Mouse (Mus musculus) frontal cortex, postnatal 10 days (tissue): ENCODE measurements around the gene Atp11c.

ENCODE experiments used
- DNase-seq, 2 experiments: peaks; one replicate each; pipeline ENCODE4 v3.0.0; 2022; ENCODE audit warnings: low spot score in 2 of 2, mixed read lengths in 1 of 2

Atp11c gene

DNA sequence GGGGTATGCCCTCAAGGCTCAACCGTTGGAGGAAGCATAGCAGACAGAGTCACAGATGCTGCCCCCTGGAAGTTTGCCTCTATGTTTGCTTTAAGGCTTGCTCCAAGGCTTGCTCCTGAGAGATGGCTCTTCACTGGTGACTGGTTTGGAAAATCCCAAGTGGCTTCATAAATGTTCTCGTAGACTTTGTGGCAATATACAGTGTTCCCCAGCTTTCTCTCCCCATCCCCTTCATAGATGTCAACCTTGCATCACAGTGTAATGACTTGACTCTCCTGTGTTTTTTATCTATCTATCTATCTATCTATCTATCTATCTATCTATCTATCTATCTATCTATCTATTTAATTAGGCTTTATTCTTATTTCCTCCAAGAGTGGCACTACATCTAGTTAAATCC lies at the start of gene Atp11c:
Atp11c (minus strand) TSS at position 101 of the 400 bp plus-strand sequence.
- DNase-seq: no peak

DNA sequence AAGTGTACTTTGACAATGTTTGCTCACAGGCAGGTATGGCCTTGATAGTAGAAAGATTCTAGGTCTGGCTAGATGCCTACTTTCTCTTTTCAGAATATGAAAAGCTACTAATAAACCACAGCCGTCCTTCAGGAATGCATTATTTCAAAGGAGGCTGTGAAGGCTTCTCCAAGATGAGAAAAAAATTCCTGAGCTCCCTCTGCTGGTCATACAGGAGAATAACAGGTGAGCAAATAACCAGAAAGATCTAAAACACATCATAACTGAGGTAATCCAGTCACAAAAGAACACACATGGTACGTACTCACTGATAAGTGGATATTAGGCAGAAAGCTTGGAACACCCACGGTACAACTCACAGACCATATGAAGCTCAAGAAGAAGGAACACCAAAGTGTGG lies 16.7 kb upstream of the Atp11c start:
- peak in 1 of 2 experiments; percentile 5 for DNase-seq

DNA sequence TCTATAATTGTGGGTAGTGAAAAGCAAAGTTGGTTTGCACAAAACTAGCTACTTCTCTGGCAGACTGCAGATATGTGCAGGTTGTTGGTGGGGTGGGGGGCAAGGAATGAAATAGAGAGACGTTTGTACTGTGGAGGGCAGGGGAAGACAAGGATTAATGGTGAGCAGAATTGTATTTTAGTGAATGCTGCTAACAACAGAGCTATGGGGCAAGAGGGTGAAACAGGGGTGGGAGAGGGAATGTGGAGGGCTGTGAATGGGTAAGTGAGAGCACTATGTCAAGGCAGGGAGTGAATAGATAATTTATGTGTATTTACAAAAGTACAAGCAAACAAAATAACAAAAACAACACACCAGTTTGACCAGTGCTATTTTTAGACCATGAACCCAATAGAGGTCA lies 22.0 kb downstream of the Atp11c start:
- no peak for DNase-seq

- no peak for DNase-seq
Measured at GRCm38 (mm10) chrX:60569047-60569446, 23.5 kb downstream of the Atp11c start.

GRCm38 (mm10) chrX:60555242-60555641 lies 37.3 kb downstream of the Atp11c start:
- DNase-seq: no peak

DNA sequence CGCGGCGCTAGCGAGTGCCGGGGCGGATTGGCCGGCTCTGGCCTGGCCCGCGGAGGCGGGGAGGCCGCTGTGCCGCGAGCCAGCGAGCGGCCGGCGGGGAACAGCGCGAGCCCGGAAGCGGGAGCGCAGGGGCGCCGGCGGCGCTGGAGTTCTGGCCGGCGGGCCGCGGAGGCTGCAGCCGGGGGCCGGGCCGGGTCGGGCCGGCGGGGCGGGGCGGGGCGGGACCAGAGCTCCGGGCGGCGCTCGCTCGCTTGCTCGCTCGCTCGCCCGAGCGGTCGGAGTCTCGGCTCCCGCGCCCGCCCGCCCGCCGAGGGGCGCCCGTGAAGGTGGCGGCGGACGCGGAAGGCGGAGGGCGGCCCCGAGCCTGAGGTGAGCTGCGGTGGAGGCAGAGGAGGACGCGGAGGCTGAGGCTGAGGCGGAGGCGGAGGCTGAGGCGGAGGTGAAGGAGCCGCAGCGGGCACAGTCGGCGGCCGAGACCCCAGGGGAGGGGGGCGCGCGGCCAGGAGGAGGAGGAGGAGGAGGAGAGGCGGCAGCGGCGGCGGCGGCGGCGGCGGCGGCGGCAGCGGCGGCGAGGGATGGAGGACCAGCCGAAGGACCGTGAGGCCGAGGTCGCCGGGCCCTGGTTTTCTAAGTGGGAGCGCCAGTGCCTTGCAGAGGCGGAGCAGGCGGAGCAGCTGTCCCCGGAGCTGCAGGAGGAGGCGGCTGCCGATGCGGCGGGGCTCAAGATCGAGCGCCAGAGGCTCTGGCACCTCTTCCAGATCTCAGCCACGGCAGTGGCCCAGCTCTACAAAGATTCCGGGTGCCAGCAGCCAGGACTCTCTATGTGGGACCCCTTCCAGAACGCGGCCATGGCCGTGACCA lies 44.8 kb downstream of the Atp11c start:
- DNase-seq: peak in 1 of 2 experiments; percentile 32

DNA sequence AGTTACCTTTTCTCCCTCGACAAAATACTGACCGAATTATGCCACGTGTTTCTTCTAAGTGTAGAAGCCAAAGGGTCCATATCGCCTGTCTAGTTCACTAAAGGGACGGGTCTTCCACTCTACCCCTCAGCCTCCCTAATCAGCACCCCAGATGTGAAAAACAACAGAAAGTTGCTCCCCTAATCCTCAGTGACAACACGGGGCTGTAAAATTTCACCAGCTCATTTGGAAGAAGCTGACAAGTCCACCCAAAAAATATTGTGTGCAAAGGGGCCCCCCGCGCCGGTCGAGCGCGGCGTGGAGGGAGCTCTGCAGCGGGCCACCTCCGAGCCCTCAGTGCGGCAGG lies 45.4 kb downstream of the Atp11c start:
- DNase-seq: no peak

- DNase-seq: no peak
Measured at GRCm38 (mm10) chrX:60545906-60546305, 46.6 kb downstream of the Atp11c start.

- DNase-seq: no peak
Measured at GRCm38 (mm10) chrX:60545444-60545843, 47.1 kb downstream of the Atp11c start.

DNA sequence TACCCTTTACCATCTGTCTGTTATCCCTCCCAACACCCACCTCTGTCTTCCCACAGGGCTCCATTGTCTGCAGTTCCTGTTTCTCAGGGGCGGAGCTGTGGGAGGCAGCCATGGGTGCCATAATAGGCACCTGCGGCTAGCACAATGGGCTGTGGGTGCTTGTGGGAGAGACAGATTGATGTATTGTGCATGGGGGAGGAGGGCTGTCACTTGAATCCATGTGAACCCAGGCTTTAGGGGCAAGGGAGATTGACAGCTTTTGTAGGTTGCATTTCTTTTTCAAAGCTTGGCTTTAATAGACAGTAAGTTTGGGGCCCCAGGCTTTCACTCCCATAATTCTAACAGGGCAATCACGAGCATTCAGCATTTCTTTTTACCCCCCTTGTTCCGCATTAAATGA lies 48.4 kb downstream of the Atp11c start:
- DNase-seq: no peak

DNA sequence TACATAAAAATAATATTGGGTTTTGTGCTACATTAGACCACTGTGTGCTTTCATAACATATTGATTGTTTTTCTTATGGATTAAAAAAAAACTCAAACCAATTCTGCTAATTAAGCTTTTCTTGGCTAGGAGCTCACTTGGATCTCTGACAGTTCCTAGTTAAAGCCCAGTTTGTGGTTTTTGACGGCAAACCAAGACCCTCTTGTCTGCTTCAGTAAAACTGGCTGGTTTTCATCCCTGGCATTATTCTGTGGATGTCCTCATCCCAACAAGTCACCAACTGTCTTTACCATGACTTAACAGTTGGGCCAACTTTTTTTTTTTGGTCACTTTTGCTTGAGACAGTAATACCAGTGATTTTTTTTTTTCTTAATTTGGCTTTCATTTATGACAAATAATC lies 49.6 kb downstream of the Atp11c start:
- DNase-seq: no peak

GRCm38 (mm10) chrX:60539149-60539548 lies 53.3 kb downstream of the Atp11c start, which contains the start of gene Gm7073:
Gene Gm7073, minus strand, starts transcription at chrX:60539249.
- no peak for DNase-seq

DNA sequence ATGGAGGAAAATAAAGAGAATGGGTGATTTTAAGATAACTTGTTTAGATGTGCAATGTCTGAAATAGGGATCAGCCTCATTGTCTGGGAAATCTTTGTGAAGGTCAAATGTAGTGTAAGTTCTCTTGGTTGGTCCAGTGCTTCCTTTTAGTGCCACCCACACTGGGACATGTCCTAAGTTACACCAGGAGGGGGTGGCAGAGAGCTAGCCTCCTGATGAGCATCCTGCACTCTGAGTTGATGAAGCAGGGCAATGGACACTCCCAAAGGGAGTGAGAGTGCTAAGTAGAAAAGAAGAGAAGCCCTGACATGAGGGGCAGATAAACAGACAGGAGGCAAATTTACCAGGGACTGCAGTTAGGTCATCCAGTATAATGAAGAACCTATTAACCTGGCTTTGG lies 88.5 kb downstream of the Atp11c start:
- peak; percentile 2 to 5 for DNase-seq

DNA sequence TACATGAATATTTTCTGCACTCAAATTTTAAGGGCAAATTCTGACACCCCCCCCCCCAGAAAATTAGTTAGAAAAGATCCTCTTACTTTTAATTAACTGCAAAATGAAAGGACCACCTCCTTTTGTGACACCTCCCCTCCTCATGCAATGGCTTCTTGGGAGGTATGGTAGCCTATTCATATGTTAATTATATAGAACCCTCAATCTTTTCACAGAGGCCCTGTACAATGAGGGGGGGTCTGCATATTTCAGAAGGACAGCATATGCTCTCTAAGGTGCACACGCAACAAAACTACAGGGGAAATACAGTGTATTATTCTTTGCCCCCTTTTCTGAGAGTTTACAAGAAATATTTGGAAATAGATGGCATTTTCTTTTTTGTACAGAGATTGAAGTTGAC lies 94.7 kb downstream of the Atp11c start:
- DNase-seq: no peak

GRCm38 (mm10) chrX:60495308-60495707 lies 97.2 kb downstream of the Atp11c start:
- no peak for DNase-seq

DNA sequence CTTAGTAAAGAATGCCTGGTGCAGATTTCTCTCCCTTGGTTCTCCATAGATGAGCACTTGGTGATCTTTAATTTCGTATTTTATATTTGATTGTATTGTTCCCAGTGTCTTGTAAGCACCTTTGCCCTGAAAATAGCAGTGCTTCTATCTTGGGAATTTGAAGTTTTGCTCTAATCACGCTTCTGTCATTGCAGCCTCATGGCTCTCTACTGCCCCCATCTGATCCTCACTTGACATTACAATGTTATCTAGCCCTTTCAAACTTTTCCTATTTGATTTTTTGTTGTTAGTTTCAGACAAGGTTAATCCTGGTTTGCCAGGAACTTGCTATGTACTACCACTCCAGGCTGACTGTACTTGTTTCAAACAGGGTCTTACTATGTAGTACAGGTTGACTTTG lies 128.7 kb downstream of the Atp11c start:
- no peak for DNase-seq

- DNase-seq: no peak
Measured at GRCm38 (mm10) chrX:60414563-60415111, 177.9 kb downstream of the Atp11c start.

GRCm38 (mm10) chrX:60405681-60406080 lies 186.8 kb downstream of the Atp11c start:
- no peak for DNase-seq

DNA sequence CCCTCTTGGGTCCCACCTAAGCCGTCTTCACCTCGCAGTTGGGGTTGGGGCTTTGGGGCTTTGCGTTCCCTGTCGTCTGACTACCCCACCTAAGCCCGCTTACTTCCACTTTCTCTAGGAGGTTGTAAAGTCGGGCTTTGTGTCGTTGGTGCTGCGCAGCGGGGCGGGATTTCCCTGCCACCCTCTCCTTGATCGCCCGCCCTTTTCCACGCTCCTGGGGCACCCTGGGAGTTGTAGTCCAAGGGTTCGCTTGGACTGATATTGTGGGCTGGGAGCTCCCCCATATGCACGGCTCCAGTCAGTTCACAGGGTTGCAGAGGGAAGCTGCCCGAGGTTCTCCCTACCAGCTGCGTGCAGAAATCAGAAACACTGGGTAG lies 187.8 kb downstream of the Atp11c start:
- peak; percentile 80 to 83 for DNase-seq

DNA sequence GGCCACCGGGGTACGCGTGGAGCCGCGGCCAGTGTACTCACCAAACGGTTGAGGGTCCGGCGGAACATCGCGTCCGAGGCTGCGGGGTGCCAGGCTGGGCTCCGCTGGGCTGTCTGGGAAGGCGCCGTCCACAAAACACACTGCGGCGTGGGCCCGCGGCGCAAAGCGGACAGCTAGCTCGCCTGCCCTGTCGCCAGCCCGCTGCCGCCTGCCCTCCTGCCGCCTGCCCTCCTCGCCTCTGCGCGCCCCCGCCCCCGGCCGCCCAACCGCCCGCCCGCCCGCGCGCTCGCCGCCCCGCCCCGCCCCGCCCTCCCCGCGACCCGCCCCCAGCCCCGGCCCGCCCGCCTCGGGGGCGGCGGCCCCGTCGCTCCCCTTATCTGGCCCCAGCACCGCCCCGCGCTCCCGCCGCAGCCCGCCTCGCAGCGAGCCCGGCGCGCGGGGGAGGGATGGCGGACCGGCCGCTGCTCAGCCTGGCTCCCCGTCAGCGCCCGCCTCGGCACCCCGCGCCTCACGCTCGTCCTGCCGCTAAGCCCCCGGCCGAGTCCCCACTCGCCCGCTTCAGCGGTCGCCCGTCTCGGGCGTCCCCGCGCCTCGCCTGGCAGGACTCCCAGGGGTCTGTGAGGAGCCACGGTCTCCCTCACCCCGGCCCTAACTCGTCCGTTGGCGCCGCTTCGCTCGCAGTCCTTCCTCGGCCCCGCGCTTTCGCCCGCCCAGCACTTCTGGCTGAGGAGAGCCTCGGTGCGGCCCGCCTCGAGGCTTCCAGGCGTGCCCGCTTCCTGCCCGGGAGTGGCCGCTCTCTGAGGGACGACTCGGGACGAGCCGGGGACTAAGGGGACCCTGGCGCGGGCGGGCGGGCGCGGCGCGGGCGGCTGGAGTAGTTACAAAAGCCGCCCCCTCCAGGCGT lies 188.5 kb downstream of the Atp11c start:
- peak; percentile 10 to 44 for DNase-seq

GRCm38 (mm10) chrX:60403062-60403763 lies 189.3 kb downstream of the Atp11c start:
- peak in 1 of 2 experiments; percentile 7 for DNase-seq

GRCm38 (mm10) chrX:60394292-60394691 lies 198.2 kb downstream of the Atp11c start:
- DNase-seq: no peak
